Mouse (Mus musculus) bone marrow macrophage, adult 2 months (primary cell): Measurements from ENCODE around the gene Mfsd11.

ENCODE experiments used
- CTCF ChIP-seq: IDR thresholded peaks from 2 replicates; pipeline ENCODE4 v1.5.1; 2012; ENCODE audit warnings: low read depth, mild to moderate bottlenecking, low read length, moderate library complexity
- POLR2A ChIP-seq: IDR thresholded peaks from 2 replicates; pipeline ENCODE4 v1.6.1; 2012; ENCODE audit warnings: mild to moderate bottlenecking, low read depth, low read length, borderline replicate concordance

DNA sequence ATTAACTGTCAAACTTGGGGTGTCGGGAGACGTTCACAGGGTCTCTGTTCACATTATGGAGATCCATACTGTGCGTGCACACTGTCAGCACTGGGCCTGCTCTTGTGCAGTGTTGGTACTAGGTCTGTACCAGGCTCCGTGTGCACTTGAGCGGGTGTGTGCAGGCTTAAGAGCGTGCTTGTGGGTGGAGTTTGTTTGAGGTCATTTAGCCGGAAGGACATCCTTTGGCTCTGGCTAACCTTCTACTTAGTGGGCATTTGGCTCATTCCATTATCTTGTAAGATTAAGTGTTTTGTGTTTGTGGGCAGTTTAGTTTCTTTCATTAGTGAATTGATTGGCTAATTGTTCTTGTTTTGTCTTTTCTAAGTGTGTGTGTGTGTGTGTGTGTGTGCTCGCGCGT lies 30.2 kb downstream of the Mfsd11 start:
- TF ChIP-seq CTCF (no peak), POLR2A (no peak)
